Mouse (Mus musculus) urinary bladder, postnatal 14 days (tissue): Measurements from ENCODE around the gene Nop9.

ENCODE experiments used
- DNase-seq: peaks from one replicate; pipeline ENCODE4 v3.0.0; 2021; ENCODE audit warnings: low spot score

Gene Nop9

DNA sequence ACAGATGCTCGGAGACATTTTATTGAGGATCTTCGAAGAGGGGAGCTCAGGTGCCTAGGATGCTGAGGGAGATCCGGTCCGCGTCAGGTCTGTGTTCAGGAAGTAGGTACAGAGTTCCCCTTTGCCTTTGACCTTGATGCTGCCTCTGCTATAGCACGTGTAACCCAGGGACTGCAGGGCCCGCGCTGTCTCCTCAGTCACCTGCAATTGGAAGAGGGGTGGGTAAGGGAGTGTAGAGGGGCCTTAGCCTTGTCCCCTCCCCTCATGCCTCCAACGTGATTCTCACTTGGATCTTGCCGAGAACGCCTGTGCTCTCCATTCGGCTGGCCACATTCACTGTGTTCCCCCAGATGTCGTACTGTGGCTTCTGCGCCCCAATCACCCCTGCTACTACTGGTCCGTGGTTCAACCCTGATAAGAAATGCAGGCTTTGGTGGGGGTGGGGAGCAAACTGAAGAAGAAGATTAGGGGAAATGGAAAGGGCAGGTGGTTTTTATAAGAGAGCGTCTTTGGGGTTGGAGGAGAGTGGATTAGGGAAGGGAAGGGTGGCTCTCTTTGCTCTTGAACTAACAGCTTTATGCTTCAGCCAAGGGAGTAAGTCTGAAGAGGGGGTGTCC, 23.7 kb downstream of the Nop9 start:
- no peak for DNase-seq

DNA sequence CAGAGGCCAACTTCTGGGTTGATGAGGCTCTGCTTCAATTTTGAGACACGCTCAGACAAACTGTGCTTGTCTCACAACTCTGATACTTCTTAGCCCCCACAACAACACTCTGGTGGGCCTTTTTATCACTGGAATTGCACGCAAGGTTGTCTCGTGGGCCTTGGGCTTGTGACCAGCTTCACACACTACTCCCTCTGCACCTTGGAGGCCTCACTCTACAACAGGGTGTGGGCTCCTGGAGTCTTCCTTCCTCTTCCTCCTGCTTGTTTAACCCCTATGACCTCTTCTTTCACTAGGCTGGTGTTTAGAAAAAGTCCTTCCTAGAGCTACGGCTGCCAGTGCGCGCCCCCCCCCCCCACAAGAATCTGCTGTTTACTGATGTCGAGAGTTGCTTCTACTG, 31.2 kb downstream of the Nop9 start:
- no peak for DNase-seq

DNA sequence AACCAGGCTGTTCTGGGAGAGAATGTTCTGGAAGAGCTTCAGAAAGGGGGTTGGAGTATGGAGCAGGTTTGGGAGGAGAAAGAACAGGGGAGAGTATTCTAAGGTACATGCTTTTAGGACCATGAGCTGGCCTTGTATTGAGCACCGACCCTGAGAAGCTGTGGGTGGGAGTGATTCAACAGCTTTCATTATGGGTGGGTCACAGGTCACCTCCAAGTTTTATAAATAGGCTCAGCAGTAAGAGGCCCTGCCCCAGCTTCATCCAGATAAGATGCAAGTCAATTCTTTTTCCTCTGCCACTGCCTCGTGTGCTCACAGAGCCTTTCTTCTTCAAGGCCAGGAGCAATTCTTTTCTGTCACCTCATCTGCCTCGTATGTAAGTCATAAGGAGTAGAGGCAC, 31.7 kb downstream of the Nop9 start:
- no peak for DNase-seq

DNA sequence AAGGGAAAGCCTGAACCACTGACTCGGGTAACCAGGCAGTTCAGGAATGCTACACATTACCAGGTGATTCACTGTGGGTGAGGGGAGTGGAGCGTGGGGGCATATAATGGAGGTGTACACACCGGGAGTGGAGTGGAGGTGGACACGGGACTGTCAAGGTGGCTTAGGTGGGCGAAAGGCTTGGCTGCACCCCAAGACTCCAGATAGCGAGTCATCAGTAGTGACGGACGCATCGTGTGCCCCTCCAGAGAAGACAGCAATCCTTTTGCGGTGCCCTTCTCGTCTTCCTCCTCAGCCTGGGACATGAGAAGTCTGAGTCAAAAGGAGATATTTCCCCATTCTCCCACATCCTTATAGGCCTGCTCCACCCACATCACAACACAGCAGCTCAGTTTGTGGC, 32.3 kb downstream of the Nop9 start:
- no peak for DNase-seq

DNA sequence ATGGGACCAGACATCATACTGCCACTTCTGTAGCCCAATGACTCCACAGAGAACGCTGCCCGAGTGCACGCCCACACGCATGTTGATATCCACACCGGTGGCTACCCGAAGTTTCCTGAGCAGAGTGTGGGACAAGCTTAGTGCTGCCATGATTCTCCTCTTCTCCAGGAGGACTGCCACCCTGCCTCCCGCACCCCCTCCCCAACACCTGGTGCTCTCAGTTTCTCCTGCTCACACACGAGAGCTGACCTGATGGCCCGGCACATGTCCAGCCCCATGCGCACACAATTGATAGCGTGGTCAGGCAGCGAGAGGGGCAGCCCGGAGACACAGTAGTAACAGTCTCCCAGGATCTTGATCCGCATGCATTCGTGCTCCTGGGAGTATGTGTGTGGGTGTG, 33.2 kb downstream of the Nop9 start:
- DNase-seq, result no peak

DNA sequence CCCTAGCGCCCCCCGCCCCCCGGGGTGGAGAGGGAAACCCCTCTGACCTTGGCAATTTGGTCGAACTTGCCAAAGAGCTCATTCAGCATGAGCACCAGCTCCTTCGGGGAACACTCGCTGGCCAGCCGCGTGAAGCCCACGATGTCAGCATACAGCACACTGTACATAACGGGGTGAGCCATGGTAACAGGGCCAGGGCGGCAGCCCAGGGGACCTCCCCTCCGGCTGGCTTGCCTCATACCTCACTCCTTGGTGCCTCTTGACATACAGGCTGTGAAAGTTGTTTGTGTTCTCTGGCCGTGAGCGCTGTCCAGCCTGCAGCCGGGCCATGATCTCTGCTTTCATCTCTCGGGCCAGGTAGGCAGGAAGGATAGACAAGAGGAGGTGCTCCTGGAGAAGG, 34.2 kb downstream of the Nop9 start:
- DNase-seq, result peak; percentile 2

DNA sequence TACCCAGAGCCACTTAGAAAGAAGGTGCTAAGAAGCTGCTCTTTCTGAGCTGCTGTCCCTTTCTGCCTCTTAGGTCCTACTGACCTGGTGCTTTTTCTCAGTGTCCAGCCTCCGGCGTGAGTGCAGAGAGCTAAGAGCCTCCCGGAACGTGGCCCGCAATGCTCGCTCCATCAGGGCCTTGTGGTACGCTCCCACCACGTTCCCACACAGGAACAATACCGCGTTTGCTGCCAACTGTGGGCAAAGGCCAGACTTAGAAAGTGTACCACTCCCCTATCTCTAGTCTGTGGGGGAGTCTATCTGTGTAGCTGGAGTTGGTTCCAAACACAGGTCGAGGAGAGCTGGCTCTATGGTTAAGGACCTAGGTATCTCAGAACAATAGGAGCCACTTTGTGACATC, 35.2 kb downstream of the Nop9 start:
- peak; percentile 2 for DNase-seq

DNA sequence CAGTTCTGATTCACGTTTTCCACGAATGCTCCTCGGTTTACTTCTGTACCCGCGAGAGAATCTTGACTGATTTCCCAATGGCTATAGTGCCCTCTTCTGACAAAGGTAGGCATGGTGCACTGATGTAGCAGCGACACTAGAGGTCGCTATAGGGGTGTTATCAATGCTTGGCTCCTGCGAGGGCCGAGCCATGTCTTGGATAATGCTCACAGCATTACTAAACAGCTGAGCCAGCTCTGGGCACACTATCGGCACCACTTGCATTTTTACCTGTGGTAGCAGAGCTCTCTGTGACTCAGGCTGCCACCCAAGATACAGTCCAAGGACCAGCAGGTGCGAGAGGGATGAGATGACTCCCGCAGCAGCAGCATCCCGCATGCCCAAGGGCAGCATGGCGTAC, 35.8 kb downstream of the Nop9 start:
- peak; percentile 63 for DNase-seq

DNA sequence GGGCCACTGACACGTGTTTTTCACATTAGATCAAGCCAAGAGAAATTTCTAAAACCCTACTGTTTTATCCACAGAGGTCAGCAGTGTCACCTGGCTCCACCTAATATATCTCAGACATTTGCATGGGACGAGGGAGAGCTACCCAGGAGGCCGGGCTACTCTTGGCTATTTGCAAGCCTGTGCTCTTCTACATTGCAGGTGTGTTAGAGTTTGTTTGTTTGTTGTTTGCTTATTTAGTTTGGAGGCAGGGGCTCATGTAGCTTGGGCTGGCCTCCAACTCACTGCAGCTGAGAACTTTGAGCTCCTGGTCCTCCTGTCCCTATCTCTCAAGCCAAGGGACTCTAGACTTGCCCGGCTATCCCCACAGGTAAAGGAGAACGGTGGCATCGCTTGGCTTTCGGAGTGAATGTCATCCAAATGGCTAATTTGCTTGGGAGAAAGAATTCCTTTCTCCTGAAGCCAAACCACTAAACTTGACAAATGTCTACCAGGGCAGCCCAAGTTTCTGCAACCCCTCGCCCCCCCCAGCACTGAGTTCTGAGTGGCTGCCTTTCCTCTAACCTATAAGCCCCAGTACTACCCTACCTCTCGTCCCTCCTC, 37.0 kb downstream of the Nop9 start:
- DNase-seq, result no peak

DNA sequence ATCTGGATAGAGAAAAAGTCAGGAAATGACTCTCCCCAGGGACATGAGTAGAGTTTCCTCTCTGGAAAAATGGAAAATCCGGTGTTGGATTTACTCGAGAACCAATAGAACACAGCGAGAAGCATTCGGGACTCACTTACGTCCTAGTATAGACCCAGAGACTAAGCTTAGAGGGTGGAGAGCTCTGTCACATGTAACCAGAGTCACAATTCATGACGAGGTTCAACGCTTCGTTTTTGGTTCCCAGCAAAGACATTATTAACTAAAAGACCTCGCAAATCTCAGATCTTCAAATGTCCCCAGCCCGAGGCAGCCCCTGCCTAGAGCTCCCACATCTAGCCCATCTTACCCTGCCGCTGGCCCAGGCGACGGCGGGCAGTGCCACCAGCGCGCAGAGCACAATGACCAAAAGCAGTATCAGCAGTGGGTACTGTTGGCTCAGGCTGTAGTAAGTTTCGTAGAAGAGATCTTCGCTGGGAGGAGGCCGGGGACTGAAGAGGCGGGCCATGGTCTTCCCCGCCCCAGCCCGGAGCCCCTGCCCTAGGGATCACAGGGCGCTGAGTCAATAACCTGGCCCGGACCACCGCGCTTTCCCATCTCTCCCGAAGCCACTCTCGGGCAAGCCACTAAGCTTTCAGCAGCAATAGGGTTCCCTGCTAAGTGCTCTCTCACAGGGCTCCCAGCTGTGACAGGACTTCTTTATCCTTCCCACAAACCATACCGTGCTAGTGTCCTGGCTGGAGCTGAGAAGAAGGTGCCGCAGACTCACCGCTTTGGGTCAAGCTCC, 37.9 kb downstream of the Nop9 start:
- no peak for DNase-seq

DNA sequence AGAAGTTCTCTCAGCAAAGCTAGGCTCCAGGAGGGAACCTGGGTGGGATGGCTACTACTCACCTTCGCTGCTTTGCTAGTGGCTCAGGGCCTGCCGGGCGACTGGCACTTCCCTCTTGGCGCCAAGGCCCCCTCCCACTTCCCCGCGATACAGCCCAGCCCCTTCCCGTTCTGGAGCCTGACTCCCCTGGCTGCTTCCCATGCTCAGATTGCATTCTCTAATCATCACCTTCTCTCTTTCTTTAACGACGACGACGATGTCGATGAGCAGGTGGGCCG, 38.4 kb downstream of the Nop9 start, which contains the start of gene Adcy4:
TSS of gene Adcy4 (minus strand) at position 138 of the 278 bp plus-strand sequence.
- no peak for DNase-seq

DNA sequence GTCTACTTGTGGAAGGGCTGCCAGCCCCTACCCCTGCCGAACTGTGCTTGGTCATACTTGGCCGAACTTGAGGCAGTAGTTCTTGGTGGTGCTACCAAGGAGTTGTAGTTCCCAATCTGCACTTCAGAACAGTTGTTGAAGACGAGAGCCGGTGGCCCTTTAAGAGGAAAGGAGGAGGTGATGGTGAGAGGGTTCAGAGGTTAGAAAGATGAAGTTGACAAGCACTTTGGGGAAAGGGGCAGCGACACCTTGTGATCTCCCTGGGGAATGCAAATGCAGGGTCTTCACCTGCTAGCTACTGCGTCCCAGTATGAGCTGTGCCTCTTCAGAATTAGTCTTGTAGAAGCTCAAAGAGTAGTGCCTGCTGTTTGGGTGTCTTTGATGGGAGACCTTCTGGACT, 39.7 kb downstream of the Nop9 start:
- no peak for DNase-seq

DNA sequence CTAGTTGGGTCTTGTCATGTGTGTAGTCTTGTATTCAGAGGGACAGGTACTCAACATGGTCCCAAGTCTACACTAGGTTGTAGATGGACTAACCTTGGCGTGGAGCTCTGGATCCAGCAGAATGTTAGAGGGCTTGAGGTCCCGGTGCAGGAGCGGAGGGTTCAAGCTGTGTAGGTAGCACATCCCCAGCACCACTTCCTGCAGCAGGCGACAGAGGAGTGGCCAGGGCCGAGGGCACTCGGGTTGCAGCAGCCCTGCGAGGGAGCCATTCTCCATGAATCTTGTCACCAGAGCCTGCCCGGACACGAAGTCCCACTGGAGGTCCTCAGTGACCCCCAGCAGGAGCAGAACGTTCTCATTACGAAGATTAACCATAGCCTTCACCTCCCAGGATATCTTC, 42.2 kb downstream of the Nop9 start:
- no peak for DNase-seq

DNA sequence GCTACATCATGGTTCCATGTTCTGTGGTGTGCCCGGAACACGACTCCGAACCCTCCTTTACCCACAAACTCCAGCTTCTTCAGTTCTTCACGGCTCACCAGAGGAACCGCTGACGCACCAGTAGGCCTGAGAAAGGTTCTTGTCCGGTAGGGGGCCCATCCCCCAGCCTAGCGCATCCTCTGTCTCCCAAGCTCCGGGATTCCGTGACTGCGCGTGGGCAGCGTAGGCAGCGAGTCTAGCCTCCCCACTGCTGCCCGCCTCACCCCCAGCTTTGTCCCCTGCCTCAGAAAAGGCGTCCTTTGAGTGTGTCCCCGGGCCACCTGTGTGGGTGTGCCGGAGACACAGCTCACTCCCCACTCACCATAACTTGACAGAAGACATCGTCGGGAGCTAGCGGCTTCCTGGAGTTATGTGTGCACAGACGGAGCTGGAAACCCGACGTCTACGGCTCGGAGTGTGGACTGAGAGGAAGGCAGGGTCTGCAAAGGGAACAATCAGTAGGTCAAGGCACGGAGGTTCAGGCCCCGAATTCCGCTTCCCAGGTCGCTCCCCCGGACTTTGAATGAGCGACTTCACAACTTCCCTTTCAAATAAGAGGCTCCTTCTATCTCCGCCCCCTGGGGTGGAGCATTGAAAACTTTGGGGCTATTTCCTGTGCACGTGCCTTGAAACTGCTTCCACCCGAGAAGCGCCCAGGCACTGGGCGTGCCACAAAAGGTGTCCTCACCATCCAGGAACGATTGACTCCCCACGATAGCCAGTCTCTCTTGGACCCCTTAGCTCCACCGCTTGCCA, 43.0 kb downstream of the Nop9 start, which contains the start of gene Ripk3:
TSS of gene Ripk3 (minus strand) at position 610 of the 795 bp plus-strand sequence.
- DNase-seq, result peak; percentile 59

DNA sequence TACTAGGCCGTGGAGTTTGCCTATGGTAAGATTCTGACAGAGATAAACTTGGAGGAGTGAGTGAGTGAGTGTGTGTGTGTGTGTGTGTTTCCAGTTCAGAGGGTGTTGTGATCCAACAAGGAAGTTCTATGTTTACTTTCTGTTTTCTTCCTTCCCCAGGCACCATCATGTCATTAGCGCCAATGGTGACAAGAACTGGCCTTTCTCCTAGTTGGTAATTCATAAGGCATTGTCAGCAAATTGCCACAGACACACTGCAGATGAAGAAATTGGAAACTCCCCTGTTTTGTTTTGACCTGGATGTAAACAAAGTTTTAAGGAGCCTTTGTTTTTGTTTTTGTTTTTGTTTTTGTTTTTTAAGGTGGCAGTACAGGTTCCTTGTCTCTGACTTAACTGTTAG, 48.0 kb downstream of the Nop9 start:
- no peak for DNase-seq

DNA sequence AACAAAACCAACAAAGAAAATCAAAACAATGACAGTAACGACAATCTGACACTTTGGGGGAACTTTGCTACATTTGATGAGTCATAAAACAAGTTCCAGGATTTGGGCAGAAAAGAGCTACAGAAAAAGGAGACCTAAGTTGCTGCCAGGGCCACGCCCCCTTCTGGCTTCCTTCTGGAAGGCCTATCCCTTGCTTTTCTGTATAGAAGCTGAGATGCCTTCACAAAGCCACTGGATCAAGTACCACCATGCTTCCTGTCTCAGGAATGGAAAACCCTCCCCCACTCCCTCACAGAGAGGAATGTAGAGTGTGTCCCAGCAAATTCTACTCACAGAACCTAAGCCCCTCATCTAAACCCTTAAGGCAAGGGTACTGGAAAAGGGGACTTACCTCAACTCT, 48.5 kb downstream of the Nop9 start:
- no peak for DNase-seq

DNA sequence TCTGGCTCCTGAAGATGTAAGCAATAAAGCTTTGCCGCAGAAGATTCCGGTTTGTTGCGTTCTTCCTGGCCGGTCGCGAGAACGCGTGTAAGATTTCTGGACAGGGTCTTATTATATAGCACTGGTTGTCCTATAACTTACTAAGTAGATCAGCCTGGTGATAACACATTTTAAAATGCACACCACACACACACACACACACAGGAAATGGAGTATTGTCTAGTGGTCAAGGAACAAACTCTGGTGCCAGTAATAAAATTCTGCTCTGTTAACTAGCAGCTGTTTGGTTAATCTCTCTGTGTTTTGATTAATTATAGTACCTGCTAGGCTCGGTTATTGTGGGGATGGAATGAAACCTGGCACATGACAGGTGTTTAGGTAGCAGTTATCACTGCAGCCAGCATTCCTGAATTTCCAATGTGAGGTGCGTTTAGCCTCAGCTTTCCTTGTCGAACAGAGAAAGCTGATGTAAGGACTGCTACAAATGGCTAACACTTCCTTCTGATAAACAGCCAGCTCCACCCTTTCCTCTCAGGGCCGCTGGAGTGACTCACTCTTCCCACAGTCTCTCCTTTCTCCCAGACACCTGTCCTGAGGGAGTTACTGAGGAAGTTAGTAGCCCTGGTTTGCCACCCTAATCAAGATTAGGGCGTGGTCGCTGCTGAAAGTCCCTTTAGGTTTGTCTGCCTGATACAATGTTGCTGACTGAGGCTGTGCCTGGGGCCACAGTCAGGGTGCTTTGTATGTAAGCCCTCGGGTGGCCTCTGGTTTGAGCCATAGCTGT, 50.1 kb downstream of the Nop9 start:
- no peak for DNase-seq
